Mouse (Mus musculus): ENCODE measurements at regions not wholly inside any gene's neighbourhood (a gene's known extent, or its start where the extent isn't known, plus 50 kb on each side); places are given as distances from the start of the nearest gene placed in this dataset.

DNA sequence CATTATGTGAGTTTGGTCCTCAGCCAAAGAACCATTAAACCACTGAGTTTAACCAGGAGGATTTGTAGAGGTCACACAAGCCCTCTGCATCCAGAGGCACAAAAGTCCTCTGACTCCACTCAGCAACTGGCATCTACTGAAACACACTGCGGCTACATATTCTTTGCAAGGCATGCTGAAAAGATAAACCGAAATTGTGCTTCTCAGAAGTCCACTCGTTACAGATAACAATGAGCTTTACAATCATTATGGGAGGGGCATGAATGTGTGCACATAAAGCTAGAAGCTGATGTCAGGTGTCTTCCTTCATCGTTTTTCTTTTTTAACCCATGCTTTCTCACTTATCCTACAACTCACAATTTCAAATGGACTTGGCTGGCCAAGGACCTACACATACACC is 102.8 kb upstream of the Onecut1 start:
- no peak for TF ChIP-seq POLR2A (IDR thresholded peaks at IDR 0.05; ENCODE audit: extremely low read depth, insufficient read depth, low read length)
- TF ChIP-seq CTCF (IDR thresholded peaks at IDR 0.05; ENCODE audit: low read depth, low read length): no peak
